8 mouse cellular contexts compared by ENCODE assay signal in genomic region chr7:139969348-139970130, GRCm38 (mm10). TPM values are rescaled to one million over a fixed set of nuclear protein-coding genes. Genes with fewer than 3 reads are reported as not detected.
A peak's percentile ranks its signal among the peaks of the same experiment; 100 is the strongest.
DNase-seq lines count a peak whose midpoint lies in the region; TF ChIP-seq lines count a peak whose summit lies in the region.

No protein-coding gene starts in this region.

- no peaks in the 10 kb centered on the region for H3K27me3 ChIP-seq in myocyte (ENCODE audit: control insufficient read depth, insufficient read depth, insufficient read length)

- H3K79me2 ChIP-seq in myocyte (ENCODE audit: control insufficient read depth, insufficient read depth): no peaks in the 10 kb centered on the region

- no peak overlapping the region for H3ac ChIP-seq in myocyte (ENCODE audit: control insufficient read depth, insufficient read length)

- DNase-seq in adrenal gland, adult (ENCODE audit: inconsistent age in 2 of 2, low spot score in 1 of 2): peak; percentile 69 to 92
- no peak for DNase-seq in adrenal gland, adult 8-10 months
- DNase-seq in T-cell, adult 2 months (ENCODE audit: low spot score): peak; percentile 72
- peak; percentile 84 for DNase-seq in embryo, embryonic 11 days
- peak; percentile 66 to 82 for DNase-seq in gastrocnemius, postnatal 4 days (ENCODE audit: low spot score in 2 of 2)
- peak; percentile 83 to 87 for DNase-seq in left cerebral cortex, adult 2 months (ENCODE audit: extremely low spot score in 1 of 2, low spot score in 2 of 2)
- DNase-seq in spleen, postnatal 14 days (ENCODE audit: low spot score in 2 of 2): peak; percentile 49 to 63

- no peaks in the 10 kb centered on the region for H3K36me3 ChIP-seq in myocyte (ENCODE audit: control insufficient read depth, insufficient read depth)

- no peak overlapping the region for H3K4me3 ChIP-seq in left cerebral cortex, adult 2 months
- no peak overlapping the region for H3K4me3 ChIP-seq in myocyte

- TF ChIP-seq CTCF in left cerebral cortex, adult 2 months (IDR thresholded peaks at IDR 0.05): peak; percentile 78

- no peak for TF ChIP-seq POLR2A in myocyte (IDR thresholded peaks at IDR 0.05; ENCODE audit: insufficient read length, low read depth)

- intact Hi-C loops in left cerebral cortex, adult 2 months (cut with DNase I): loop anchor here (1.0 to 5.0 kb wide), 3 partner anchors 25 to 173 kb away; no protein-coding TSS in a partner anchor

- no peak overlapping the region for H3K27ac ChIP-seq in left cerebral cortex, adult 2 months

- H3K4me2 ChIP-seq in myocyte (ENCODE audit: low read depth): peak overlapping the region; percentile 63

TF ChIP-seq in myocyte, 11 proteins besides CTCF, POLR2A, EP300 and RAD21:
- TF ChIP-seq MYOG (IDR thresholded peaks at IDR 0.05; ENCODE audit: control insufficient read depth in 1 of 3, insufficient read depth in 1 of 3, insufficient read length in 2 of 3, low read depth in 2 of 3) (no peak), SRF (IDR thresholded peaks at IDR 0.05; ENCODE audit: control insufficient read depth, insufficient read length, low read depth) (no peak), MYOD1 (IDR thresholded peaks at IDR 0.05; ENCODE audit: control insufficient read depth in 1 of 3, insufficient read length in 2 of 3, low read depth in 2 of 3) (no peak), E2F4 (IDR thresholded peaks at IDR 0.05; ENCODE audit: insufficient read depth) (no peak), CEBPB (IDR thresholded peaks at IDR 0.05; ENCODE audit: insufficient read depth, poor library complexity, severe bottlenecking) (no peak), TCF3 (IDR thresholded peaks at IDR 0.05; ENCODE audit: insufficient read length, low read depth) (no peak), TCF12 (IDR thresholded peaks at IDR 0.05; ENCODE audit: insufficient read depth, poor library complexity, severe bottlenecking) (no peak), REST (IDR thresholded peaks at IDR 0.05; ENCODE audit: insufficient read depth, insufficient read length) (no peak), MAX (IDR thresholded peaks at IDR 0.05; ENCODE audit: low read depth) (no peak), USF1 (IDR thresholded peaks at IDR 0.05; ENCODE audit: low read depth) (no peak), POLR2AphosphoS2 (IDR thresholded peaks at IDR 0.05; ENCODE audit: insufficient read length, low read depth) (no peak)

RNA-seq across cellular contexts. Expression of gene 6430531B16Rik, which starts 9.0 kb away (rescaled TPM):
- total RNA-seq in adrenal gland, adult 8-10 months (2022): 1 to 10 TPM in 1 of 4 experiments, under 1 TPM in 2, not detected in 1; 0.31 to 1.1 (median 0.83) TPM
- not detected for total RNA-seq in gastrocnemius, postnatal 4 days (2021)
- total RNA-seq in left cerebral cortex, adult 2 months (2021): 1 to 10 TPM; 1.0 to 2.2 TPM
- 0.13 TPM for polyA plus RNA-seq in myocyte (2012; fragmentation: generic; extraction: Trizol)

RNA-seq across cellular contexts. Expression of gene Adam8, which starts 22.8 kb away (rescaled TPM):
- total RNA-seq in adrenal gland, adult 8-10 months (2022): 1 to 10 TPM; 1.8 to 5.9 (median 4.4) TPM
- 1 to 10 TPM in 1 of 2 experiments, under 1 TPM in 1; 0.78 to 1.1 TPM for total RNA-seq in gastrocnemius, postnatal 4 days (2021)
- 1 to 10 TPM; 3.1 to 3.9 TPM for total RNA-seq in left cerebral cortex, adult 2 months (2021)
- 2.3 TPM for polyA plus RNA-seq in myocyte (2012; fragmentation: generic; extraction: Trizol)

RNA-seq across cellular contexts. Expression of gene Utf1, which starts 25.9 kb away (rescaled TPM):
- total RNA-seq in adrenal gland, adult 8-10 months (2022): not detected
- not detected for total RNA-seq in gastrocnemius, postnatal 4 days (2021)
- total RNA-seq in left cerebral cortex, adult 2 months (2021): not detected
- not detected for polyA plus RNA-seq in myocyte (2012; fragmentation: generic; extraction: Trizol)
